Mouse (Mus musculus): ENCODE measurements at regions not wholly inside any gene's neighbourhood (a gene's known extent, or its start where the extent isn't known, plus 50 kb on each side); places are given as distances from the start of the nearest gene placed in this dataset.

GRCm38 (mm10) chr8:77775526-77775925, 51.3 kb upstream of the Ednra start:
- TF ChIP-seq POLR2A (IDR thresholded peaks at IDR 0.05; ENCODE audit: borderline replicate concordance, extremely low read depth, low read depth, low read length) (no peak), CTCF (IDR thresholded peaks at IDR 0.05; ENCODE audit: insufficient read depth, low read length) (no peak)

Data from lung, adult 2 months (tissue).